Mouse (Mus musculus) adrenal gland, postnatal 4 days (tissue): ENCODE data around the gene Supv3l1. TPM values are rescaled to one million over a fixed set of nuclear protein-coding genes. Genes with fewer than 3 reads are reported as not detected.

Experiments used
- DNase-seq, 2 experiments: peaks; one replicate each; pipeline ENCODE4 v3.0.0; 2021 to 2022; ENCODE audit warnings: low spot score in 2 of 2, mixed read lengths in 2 of 2
- total RNA-seq, 2 experiments: library from RNA; stranded (reverse); gene quantifications; 2 replicates each; pipeline ENCODE4 v1.2.3; 2021

Gene Supv3l1
- total RNA-seq, 2 experiments from 2014 or later, result 31.5 to 36.5 TPM

- no peak for DNase-seq
These were observed 30.6 kb downstream of the Supv3l1 start for GRCm38 (mm10) chr10:62418831-62419356.

- no peak for DNase-seq
These were observed 35.9 kb downstream of the Supv3l1 start for GRCm38 (mm10) chr10:62413606-62413982.

- no peak for DNase-seq
These were observed 36.5 kb downstream of the Supv3l1 start for GRCm38 (mm10) chr10:62412906-62413605.

- DNase-seq, result no peak
These were observed 37.8 kb downstream of the Supv3l1 start for GRCm38 (mm10) chr10:62411431-62412410.

GRCm38 (mm10) chr10:62410943-62411342 is 38.6 kb downstream of the Supv3l1 start:
- peak; percentile 18 to 23 for DNase-seq

GRCm38 (mm10) chr10:62404901-62405300 is 44.6 kb downstream of the Supv3l1 start:
- DNase-seq, result no peak

- no peak for DNase-seq
These were observed 47.9 kb downstream of the Supv3l1 start for GRCm38 (mm10) chr10:62401641-62402111.

- no peak for DNase-seq
These were observed 66.5 kb downstream of the Supv3l1 start for GRCm38 (mm10) chr10:62383011-62383410.

- DNase-seq, result no peak
These were observed 68.6 kb downstream of the Supv3l1 start for GRCm38 (mm10) chr10:62380936-62381335.

GRCm38 (mm10) chr10:62379808-62380207 is 69.7 kb downstream of the Supv3l1 start, which contains the start of gene Hk1:
Gene Hk1 (minus strand): TSS chr10:62379908.
- no peak for DNase-seq

Other genes with a start within 250 kb of the Supv3l1 start
- gene Tspan15, start 218.5 kb downstream of the Supv3l1 start, total RNA-seq, result 10 to 100 TPM; 29.4 to 37.0 TPM
- gene Tacr2, start 197.3 kb downstream of the Supv3l1 start, total RNA-seq, result 10 to 100 TPM; 18.6 to 18.7 TPM
- 10 to 100 TPM; 36.0 to 49.8 TPM for gene Hk1, start 69.8 kb downstream of the Supv3l1 start, total RNA-seq
- gene Hkdc1, start 27.2 kb downstream of the Supv3l1 start, total RNA-seq, result 1 to 10 TPM in 1 of 2 experiments, not detected in 1; 1.4 TPM
- under 1 TPM; 0.48 to 0.78 TPM for gene 4930507D05Rik, start 249 bp downstream of the Supv3l1 start, total RNA-seq
- 10 to 100 TPM; 45.3 to 48.7 TPM for gene Vps26a, start 37.1 kb upstream of the Supv3l1 start, total RNA-seq
- 10 to 100 TPM; 23.9 to 38.9 TPM for gene Srgn, start 77.7 kb upstream of the Supv3l1 start, total RNA-seq
- 10 to 100 TPM; 39.2 to 42.1 TPM for gene Kif1bp, start 128.7 kb upstream of the Supv3l1 start, total RNA-seq
- gene Ddx21, start 152.5 kb upstream of the Supv3l1 start, total RNA-seq, result 10 to 100 TPM; 57.3 to 62.6 TPM
- 100 to 1,000 TPM; 141 to 143 TPM for gene Ddx50, start 201.5 kb upstream of the Supv3l1 start, total RNA-seq